Mouse (Mus musculus) heart, embryonic 16.5 days (tissue): ENCODE measurements around the gene Fam13c. TPM values are rescaled to one million over a fixed set of nuclear protein-coding genes. Genes with fewer than 3 reads are reported as not detected.
A peak's percentile ranks its signal among the peaks of the same experiment; 100 is the strongest.
"Not testable (repeated sequence)": the region's sequence is repeated elsewhere in the genome, so short reads cannot be mapped to it uniquely, and the experiment has no call there.

Experiments
- ATAC-seq: fragments of 200-750 bp; cut with Nextera tagmentation; replicated peaks from 2 replicates; pipeline ENCODE4 v1.8.0; 2017; ENCODE audit warnings: moderate number of reproducible peaks; ENCODE audit not compliant: insufficient read depth, low FRiP score; ENCODE audit errors: extremely low read depth
- H3K27ac ChIP-seq: fragments of 300-500 bp; sonication (generic); 2 replicates; pipeline ENCODE4 v1.5.1; 2014; ENCODE audit warnings: mild to moderate bottlenecking, low read length, control low read depth, moderate library complexity
- H3K27me3 ChIP-seq: fragments of 300-500 bp; sonication (generic); 2 replicates; pipeline ENCODE4 v1.6.1; 2014; ENCODE audit warnings: low read length, mixed read lengths; ENCODE audit not compliant: control insufficient read depth, insufficient read depth
- H3K36me3 ChIP-seq: fragments of 300-500 bp; sonication (generic); 2 replicates; pipeline ENCODE4 v1.6.1; 2014; ENCODE audit not compliant: control insufficient read depth, insufficient read depth
- H3K4me1 ChIP-seq: fragments of 300-500 bp; sonication (generic); 2 replicates; pipeline ENCODE4 v1.6.1; 2014; ENCODE audit warnings: low read length, mixed read lengths; ENCODE audit not compliant: control insufficient read depth, insufficient read depth
- H3K4me2 ChIP-seq: fragments of 300-500 bp; sonication (generic); 2 replicates; pipeline ENCODE4 v1.6.1; 2014; ENCODE audit warnings: low read depth, mild to moderate bottlenecking, control low read depth, low read length
- H3K4me3 ChIP-seq: fragments of 300-500 bp; sonication (generic); 2 replicates; pipeline ENCODE4 v1.5.1; 2014; ENCODE audit warnings: mild to moderate bottlenecking, control low read depth, low read length
- H3K9ac ChIP-seq: fragments of 300-500 bp; sonication (generic); 2 replicates; pipeline ENCODE4 v1.6.1; 2014; ENCODE audit warnings: low read length, control low read depth
- H3K9me3 ChIP-seq: fragments of 300-500 bp; sonication (generic); replicated peaks from 2 replicates; pipeline ENCODE4 v1.6.1; 2016; ENCODE audit warnings: low read length; ENCODE audit not compliant: control insufficient read depth
- WGBS: fragments of 180-500 bp; shearing (Covaris S2); extraction: QIAGEN DNeasy Blood & Tissue Kit; methylation state at CpG from one replicate; pipeline ENCODE4 v1.1.7; 2014; 5-methylcytosine and 5-hydroxymethylcytosine counted together
- polyA plus RNA-seq: library from polyadenylated mRNA; unstranded; fragments of >200 nt; fragmentation: Nextera tagmentation; extraction: Ambion mirVana; gene quantifications from 2 replicates; pipeline ENCODE4 v1.2.1, GENCODE M21; 2015

The Fam13c gene
- polyA plus RNA-seq, 1 experiment from 2014 or later = 11.1 TPM

DNA sequence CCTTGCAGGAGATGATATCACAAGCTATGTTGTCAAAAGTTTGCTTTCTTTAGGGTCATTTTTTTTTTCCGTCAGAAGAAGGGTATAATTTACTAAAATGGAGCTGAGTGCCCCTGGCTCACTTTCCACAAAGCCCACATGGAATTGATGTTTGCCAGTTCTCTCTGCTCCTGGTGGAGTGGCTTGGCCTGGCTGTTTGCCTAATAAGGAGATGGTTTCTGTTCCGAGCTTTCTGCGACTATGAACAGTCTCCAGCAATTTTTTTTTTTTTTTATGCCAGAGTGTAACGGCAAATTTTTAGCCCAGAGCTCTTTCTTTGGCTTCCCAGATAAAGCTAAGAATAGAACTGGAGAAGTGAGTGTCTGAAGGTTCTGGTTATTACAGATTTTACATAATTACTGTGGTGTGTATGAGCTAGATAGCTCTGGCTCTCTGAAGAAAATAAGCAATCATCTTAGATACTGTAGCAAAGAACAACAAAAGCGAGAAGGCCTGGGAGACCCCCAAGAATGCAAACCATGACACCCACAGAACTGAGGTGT, 12.1 kb upstream of the Fam13c start:
- H3K4me1 ChIP-seq = 0 out of 2 replicates have a peak, but pooled peaks cover 4% of the 10 kb centered on the region
- peak overlapping the region; percentile 59; the same call in 1 of the 2 replicates for H3K27ac ChIP-seq
- ATAC-seq = no peak; the same call in 1 of the 2 replicates
- no peaks in the 10 kb centered on the region for H3K36me3 ChIP-seq
- no peak overlapping the region for H3K9ac ChIP-seq
- no peaks in the 10 kb centered on the region for H3K27me3 ChIP-seq
- H3K4me3 ChIP-seq = no peak overlapping the region
- H3K9me3 ChIP-seq = no peaks in the 10 kb centered on the region; the same call in 1 of the 2 replicates
- H3K4me2 ChIP-seq = no peak overlapping the region
- WGBS = 45% methylated on average over 5 of the region's 5 CpGs

DNA sequence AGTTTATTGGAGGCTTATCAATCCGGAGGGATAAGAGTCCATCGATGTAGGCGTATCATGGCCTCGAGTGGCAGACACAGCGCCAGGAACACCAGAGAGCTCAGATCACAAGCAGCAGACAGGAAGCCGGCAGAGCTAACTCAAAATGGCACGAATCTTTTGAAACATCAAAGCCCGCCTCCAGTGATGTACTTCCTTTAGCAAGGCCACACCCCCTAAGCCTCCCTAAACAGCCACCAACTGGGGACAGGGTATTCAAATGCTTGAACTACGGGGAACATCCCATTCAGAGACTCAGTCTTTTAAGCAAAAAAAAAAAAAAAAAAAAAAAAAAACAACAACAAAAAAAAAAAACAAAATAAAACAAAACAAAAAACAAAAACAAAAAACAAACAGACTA, 10.9 kb upstream of the Fam13c start:
- no peak overlapping the region for H3K9ac ChIP-seq
- 0 out of 2 replicates have a peak, but pooled peaks cover 4% of the 10 kb centered on the region for H3K4me1 ChIP-seq
- no peak for ATAC-seq
- H3K27me3 ChIP-seq = no peaks in the 10 kb centered on the region
- no peak overlapping the region for H3K27ac ChIP-seq
- H3K4me2 ChIP-seq = no peak overlapping the region
- 86% methylated on average over 9 of the region's 9 CpGs for WGBS
- no peak overlapping the region for H3K4me3 ChIP-seq
- H3K36me3 ChIP-seq = no peaks in the 10 kb centered on the region
- H3K9me3 ChIP-seq = no peaks in the 10 kb centered on the region; the same call in 1 of the 2 replicates

DNA sequence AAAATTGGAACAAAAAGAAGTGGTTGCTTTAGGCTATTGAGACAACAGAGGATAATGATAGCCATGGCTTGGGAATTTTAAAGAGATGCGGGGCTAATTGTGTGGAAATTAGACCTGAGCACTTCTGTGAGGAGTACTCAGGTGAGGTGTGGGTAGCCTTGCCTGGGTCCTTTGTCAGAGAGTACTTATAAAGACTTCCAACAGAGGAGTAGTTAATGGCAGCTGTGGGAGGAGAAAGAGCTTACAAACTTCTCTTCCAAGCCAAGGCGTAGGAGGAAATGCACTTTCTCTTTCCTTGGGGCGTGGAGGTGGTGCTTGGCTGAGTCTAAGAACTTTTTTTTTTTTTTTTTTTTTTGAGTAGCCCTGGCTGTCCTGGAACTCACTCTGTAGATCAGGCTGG, 6.9 kb upstream of the Fam13c start:
- Histone ChIP-seq H3K9me3 (0 out of 2 replicates have a peak, but pooled peaks cover 3% of the 10 kb centered on the region), H3K4me3 (no peak overlapping the region), H3K4me1 (0 out of 2 replicates have a peak, but pooled peaks cover 4% of the 10 kb centered on the region), H3K9ac (no peak overlapping the region), H3K36me3 (no peaks in the 10 kb centered on the region), H3K4me2 (no peak overlapping the region), H3K27ac (no peak overlapping the region), H3K27me3 (no peaks in the 10 kb centered on the region)
- ATAC-seq = no peak
- 95% methylated on average over 3 of the region's 3 CpGs for WGBS

DNA sequence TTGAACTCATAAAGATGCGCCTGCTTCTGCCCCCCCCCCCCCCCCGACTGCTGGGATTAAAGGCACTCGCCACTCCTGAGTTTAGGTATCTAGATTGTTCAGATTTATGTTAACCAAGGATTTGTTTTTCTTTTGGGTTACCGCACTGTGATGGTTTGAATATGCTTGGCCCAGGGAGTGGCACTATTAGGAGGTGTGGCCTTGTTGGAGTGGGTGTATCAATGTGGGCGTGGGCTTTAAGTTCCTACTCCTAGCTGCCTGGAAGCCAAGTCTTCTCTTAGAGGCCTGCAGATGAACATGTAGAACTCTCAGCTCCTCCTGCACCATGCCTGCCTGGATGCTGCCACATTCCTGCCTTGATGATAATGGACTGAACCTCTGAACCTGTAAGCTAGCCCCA, 6.5 kb upstream of the Fam13c start:
- H3K4me1 ChIP-seq, H3K27ac ChIP-seq, H3K9ac ChIP-seq, ATAC-seq, H3K9me3 ChIP-seq, H3K36me3 ChIP-seq, H3K4me3 ChIP-seq, H3K27me3 ChIP-seq, H3K4me2 ChIP-seq: not testable (repeated sequence)
- 88% methylated on average over 5 of the region's 5 CpGs for WGBS

DNA sequence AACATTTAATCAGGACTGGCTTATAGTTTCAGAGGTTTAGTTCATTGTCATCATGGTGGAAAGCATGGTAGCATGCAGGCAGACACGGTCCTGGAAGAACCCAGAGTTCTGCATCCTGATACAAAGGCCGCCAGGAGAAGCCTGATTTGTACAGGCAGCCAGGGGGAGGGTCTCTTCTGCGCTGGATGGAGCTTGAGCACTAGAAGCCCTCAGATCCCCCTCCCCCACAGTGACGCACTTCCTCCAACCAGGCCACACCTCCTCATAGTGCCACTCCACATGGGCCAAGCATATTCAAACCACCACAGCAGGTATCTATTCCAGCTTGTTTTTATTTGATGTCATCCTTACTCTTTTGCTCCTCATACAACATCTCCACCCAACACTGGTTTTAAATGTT, 3.6 kb upstream of the Fam13c start:
- no peaks in the 10 kb centered on the region for H3K36me3 ChIP-seq
- peak overlapping the region; percentile 5; the same call in 1 of the 2 replicates for H3K27ac ChIP-seq
- no peak overlapping the region for H3K4me3 ChIP-seq
- H3K9ac ChIP-seq = no peak overlapping the region
- WGBS = 88% methylated on average over 4 of the region's 4 CpGs
- H3K4me1 ChIP-seq = no peaks in the 10 kb centered on the region
- no peaks in the 10 kb centered on the region for H3K27me3 ChIP-seq
- 0 out of 2 replicates have a peak, but pooled peaks cover 3% of the 10 kb centered on the region for H3K9me3 ChIP-seq
- no peak overlapping the region for H3K4me2 ChIP-seq
- ATAC-seq = no peak

DNA sequence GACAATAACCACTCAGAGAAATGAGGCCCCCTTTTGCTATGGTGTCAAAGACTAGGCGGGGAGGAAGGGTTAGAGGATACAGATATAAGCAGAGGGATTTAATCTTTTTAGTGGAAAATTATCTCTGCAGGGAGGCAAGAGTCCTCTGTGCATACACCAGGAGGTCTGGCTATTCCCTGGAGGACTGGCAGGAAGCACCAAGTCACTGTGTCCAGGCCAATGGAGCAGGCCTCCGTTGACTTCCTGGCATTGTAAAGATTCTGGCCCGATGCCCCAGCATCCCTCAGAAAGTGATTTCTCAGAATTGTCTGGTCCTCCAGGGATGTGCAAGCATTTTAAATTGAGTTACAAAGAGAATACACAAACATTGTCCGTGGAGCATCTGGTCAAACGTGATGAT, 3.0 kb upstream of the Fam13c start:
- WGBS = 53% methylated on average over 5 of the region's 5 CpGs
- peak; percentile 55 for ATAC-seq
- H3K9ac ChIP-seq = no peak overlapping the region
- 0 out of 2 replicates have a peak, but pooled peaks cover 3% of the 10 kb centered on the region for H3K9me3 ChIP-seq
- H3K4me2 ChIP-seq = no peak overlapping the region
- H3K4me1 ChIP-seq = peaks cover 3% of the 10 kb centered on the region; the same call in 1 of the 2 replicates
- H3K36me3 ChIP-seq = no peaks in the 10 kb centered on the region
- H3K27ac ChIP-seq = peak overlapping the region; percentile 5; the same call in 1 of the 2 replicates
- H3K27me3 ChIP-seq = no peaks in the 10 kb centered on the region
- no peak overlapping the region for H3K4me3 ChIP-seq

DNA sequence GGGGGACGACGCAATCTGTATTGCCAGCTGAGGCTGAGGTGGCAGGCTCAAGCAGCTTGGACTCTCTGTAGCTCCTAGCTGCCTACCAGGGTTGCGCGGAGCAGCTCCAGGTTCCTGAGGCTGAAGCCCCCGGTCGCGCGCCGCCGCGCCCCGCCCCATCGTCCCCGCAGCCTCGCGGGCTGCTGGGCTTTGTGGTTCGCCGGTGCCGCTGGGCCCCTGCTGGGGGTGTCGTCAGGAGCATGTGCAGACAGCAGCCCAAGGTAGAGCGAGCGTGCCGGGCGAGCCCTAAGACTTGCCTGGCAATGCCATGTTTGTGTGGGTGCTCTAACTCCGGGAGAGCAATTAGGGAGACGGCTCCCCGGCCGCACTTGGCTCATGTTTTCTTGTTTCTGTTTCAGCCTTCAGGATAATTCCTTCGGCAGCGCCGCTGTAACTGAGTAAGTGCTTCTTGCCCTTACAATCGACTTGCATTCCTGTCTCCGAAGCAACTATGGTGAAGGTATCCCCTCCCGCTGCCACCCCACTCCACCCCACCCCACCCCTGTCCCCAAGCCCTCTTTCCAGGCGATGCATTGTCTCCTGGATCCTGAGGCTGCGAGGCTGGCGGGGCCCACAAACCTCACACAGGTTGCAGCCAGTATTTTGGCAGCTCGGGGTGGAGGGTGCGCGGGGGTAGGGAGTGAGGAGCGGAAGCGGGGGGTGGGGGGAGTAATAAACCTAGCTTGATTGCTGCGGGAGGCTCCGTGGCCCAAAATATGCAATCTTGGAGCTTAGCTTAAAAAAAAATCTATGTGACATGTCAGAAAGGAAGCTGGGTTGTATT, 569 bp downstream of the Fam13c start:
- peak; percentile 80 for ATAC-seq
- Histone ChIP-seq H3K9ac (peak overlapping the region; percentile 85), H3K27me3 (no peaks in the 10 kb centered on the region), H3K36me3 (no peaks in the 10 kb centered on the region), H3K27ac (peak overlapping the region; percentile 87), H3K9me3 (0 out of 2 replicates have a peak, but pooled peaks cover 3% of the 10 kb centered on the region), H3K4me3 (peak overlapping the region; percentile 79), H3K4me1 (peaks cover 3% of the 10 kb centered on the region; the same call in 1 of the 2 replicates), H3K4me2 (peak overlapping the region; percentile 92)
- WGBS = under 1% methylated on average over 43 of the region's 44 CpGs

DNA sequence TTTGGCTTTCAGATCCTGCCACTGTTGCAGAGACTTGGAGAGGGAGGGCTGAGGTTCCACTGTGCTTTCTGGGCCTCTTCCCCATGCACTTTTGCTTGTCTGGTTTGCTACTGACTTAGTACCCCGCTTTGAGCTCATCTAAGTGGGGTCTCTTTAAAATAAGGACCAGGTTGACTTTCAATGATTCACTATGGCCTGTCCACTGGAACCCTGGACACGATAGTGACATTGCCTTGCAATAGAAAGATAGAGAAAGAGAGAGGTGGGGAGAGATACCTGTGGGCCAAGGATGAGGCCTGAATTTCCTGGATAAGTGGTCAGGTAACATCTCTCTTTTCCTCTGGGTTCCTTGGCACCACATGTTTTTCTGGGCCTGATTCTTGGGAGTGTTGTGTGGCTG, 1.9 kb downstream of the Fam13c start:
- Histone ChIP-seq H3K36me3 (no peaks in the 10 kb centered on the region), H3K4me3 (peak overlapping the region; percentile 79), H3K9me3 (no peaks in the 10 kb centered on the region), H3K4me1 (peaks cover 3% of the 10 kb centered on the region; the same call in 1 of the 2 replicates), H3K9ac (peak overlapping the region; percentile 18; the same call in 1 of the 2 replicates), H3K4me2 (peak overlapping the region; percentile 92), H3K27ac (no peak overlapping the region), H3K27me3 (no peaks in the 10 kb centered on the region)
- ATAC-seq = no peak
- WGBS = 83% methylated on average over 2 of the region's 2 CpGs

DNA sequence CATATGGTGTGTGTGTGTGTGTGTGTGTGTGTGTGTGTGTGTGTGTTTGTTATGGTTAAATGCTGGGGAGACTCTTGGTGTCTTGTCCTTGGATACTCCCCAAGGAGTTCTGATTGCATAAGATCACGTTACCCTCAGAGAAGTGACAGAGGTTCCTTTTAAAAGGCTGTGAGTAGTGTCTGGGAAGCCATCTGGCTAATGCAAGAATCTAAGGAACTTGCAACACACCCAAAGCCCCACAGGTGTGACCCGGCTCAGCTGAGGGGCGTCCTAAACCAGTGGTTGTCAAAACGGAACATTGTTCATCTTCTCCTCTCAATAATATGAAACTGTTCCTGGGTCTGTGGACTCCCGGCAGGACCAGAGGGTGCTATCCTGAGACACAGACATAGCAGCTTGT, 2.3 kb downstream of the Fam13c start:
- peak overlapping the region; percentile 92 for H3K4me2 ChIP-seq
- 76% methylated on average over 5 of the region's 5 CpGs for WGBS

More for the DNA sequence above, 2.3 kb downstream of the Fam13c start:
- Histone ChIP-seq H3K27me3 (no peaks in the 10 kb centered on the region), H3K27ac (no peak overlapping the region), H3K9ac (no peak overlapping the region), H3K36me3 (no peaks in the 10 kb centered on the region), H3K4me3 (no peak overlapping the region), H3K4me1 (peaks cover 3% of the 10 kb centered on the region; the same call in 1 of the 2 replicates), H3K9me3 (no peaks in the 10 kb centered on the region)
- no peak for ATAC-seq
